7 mouse cellular contexts compared by ENCODE assay signal in the genomic region with DNA sequence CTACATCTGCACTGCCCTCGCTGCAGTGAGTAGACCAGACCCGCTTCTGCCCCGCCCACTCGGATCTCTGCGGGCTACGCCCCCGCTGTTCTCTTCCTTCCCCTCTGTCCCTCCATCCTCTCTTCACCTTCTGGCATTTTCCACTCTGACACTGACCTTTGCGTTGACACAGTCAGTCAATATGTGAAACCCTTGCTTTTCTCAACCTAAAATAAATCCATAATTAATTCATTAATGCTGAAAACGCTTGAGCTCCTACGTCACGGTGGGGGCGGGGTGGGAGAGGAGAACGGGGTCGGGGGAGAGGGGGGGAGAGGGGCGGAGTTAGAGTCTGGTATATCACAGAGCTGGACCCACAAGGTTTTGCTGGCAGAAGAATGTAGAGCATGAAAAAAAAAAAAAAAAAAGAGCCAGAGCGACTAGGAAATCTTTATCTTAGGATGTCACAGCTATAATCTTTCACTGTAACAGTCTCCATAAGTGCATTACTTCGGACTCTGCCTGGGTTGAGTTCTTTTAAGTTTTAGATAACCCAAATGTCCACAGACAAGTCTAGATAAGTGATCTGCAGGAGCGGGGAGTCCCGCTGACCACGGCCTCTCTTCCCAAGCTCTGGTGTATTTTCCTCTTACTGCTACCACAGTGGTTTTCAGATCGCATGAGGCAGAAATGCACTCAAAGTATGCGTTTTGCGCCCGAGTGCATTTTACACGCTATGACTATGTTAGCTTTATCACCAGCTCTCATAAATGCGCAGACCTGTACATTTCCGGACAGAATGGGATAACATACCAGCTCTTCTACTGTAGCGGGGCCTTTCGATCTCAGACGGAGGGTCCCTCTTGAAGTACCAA. TPM values are rescaled to one million over a fixed set of nuclear protein-coding genes. Genes with fewer than 3 reads are reported as not detected.
DNase-seq lines count a peak whose midpoint lies in the region; ATAC-seq and TF ChIP-seq lines count a peak whose summit lies in the region.

No protein-coding gene starts in this region.

- WGBS in lung, embryonic 14.5 days = 14% methylated on average over 30 of the region's 30 CpGs
- WGBS in hindbrain, embryonic 10.5 days = 30% methylated on average over 30 of the region's 30 CpGs

- H3K4me2 ChIP-seq in lung, embryonic 14.5 days = peak overlapping the region; percentile 65

- no peak for TF ChIP-seq CTCF in lung, embryonic 14.5 days (IDR thresholded peaks at IDR 0.05; ENCODE audit: low read depth)

- H3K27me3 ChIP-seq in lung, embryonic 14.5 days (ENCODE audit: insufficient read depth, low read length) = peaks cover 6% of the 10 kb centered on the region
- peaks cover 35% of the 10 kb centered on the region for H3K27me3 ChIP-seq in hindbrain, embryonic 10.5 days (ENCODE audit: insufficient read depth, poor library complexity, severe bottlenecking)

- peak; percentile 68 for ATAC-seq in lung, embryonic 14.5 days (ENCODE audit: insufficient read depth)
- peak; percentile 14; the same call in 1 of the 2 replicates for ATAC-seq in megakaryocyte-erythroid progenitor cell, adult 5-6 weeks (replicated peaks; ENCODE audit: low FRiP score, low TSS enrichment, poor library complexity, severe bottlenecking)

- H3K9me3 ChIP-seq in lung, embryonic 14.5 days (ENCODE audit: low read depth, low read length) = no peaks in the 10 kb centered on the region
- H3K9me3 ChIP-seq in hindbrain, embryonic 10.5 days = 0 out of 2 replicates have a peak, but pooled peaks cover 5% of the 10 kb centered on the region

- no peak overlapping the region for H3K27ac ChIP-seq in lung, embryonic 14.5 days (ENCODE audit: low read depth)
- H3K27ac ChIP-seq in hindbrain, embryonic 10.5 days = no peak overlapping the region

- no peaks in the 10 kb centered on the region for H3K36me3 ChIP-seq in lung, embryonic 14.5 days (ENCODE audit: insufficient read depth)
- H3K36me3 ChIP-seq in hindbrain, embryonic 10.5 days = no peaks in the 10 kb centered on the region

- DNase-seq in lung, embryonic 14.5 days = peak; percentile 66
- DNase-seq in lung, postnatal 14 days = no peak
- peak; percentile 27 to 48 for DNase-seq in cerebellum, postnatal 25 days
- DNase-seq in hindbrain, embryonic 10.5 days (ENCODE audit: low spot score) = peak; percentile 55
- DNase-seq in frontal cortex, postnatal 25 days (ENCODE audit: low spot score in 2 of 2) = no peak
- no peak for DNase-seq in adrenal gland, adult 2 months

- peaks cover 6% of the 10 kb centered on the region; the same call in 1 of the 2 replicates for H3K4me1 ChIP-seq in lung, embryonic 14.5 days (ENCODE audit: insufficient read depth)
- peaks cover 41% of the 10 kb centered on the region for H3K4me1 ChIP-seq in hindbrain, embryonic 10.5 days (replicated peaks)

- H3K4me3 ChIP-seq in lung, embryonic 14.5 days (ENCODE audit: low read depth, low read length) = peak overlapping the region; percentile 24
- H3K4me3 ChIP-seq in hindbrain, embryonic 10.5 days = peak overlapping the region; percentile 53

- peak overlapping the region; percentile 27; the same call in 1 of the 2 replicates for H3K9ac ChIP-seq in lung, embryonic 14.5 days

RNA-seq across cellular contexts. Expression of a gene that starts 58.7 kb away (rescaled TPM):
- polyA plus RNA-seq in lung, embryonic 14.5 days (2014; fragmentation: Nextera tagmentation; extraction: Ambion mirVana) = 4.3 and 6.8 TPM in 2 replicates
- 2.6 and 2.9 TPM in 2 replicates for polyA plus RNA-seq in hindbrain, embryonic 10.5 days (2016; fragmentation: Nextera tagmentation; extraction: Ambion mirVana)
- not detected in 2 replicates for total RNA-seq in megakaryocyte-erythroid progenitor cell, adult 5-6 weeks (2014; fragmentation: Nextera tagmentation)
- total RNA-seq in megakaryocyte-erythroid progenitor cell, adult 5-6 weeks (2017) = not detected in 2 replicates
- total RNA-seq in adrenal gland, adult 2 months (2021) = 1 to 10 TPM in 1 of 2 experiments, under 1 TPM in 1; 0.52 to 1.1 TPM
- polyA plus RNA-seq in adrenal gland, adult 2 months (2012; rRNA removed) = 0.11 and 0.20 TPM in 2 replicates

Comparison
In these comparisons a context has a peak if more than half of its experiments do, and no peak if none do; other contexts are left out.
1. DNase-seq: peak in lung, embryonic 14.5 days (single experiment), cerebellum, postnatal 25 days (2 of 2) and hindbrain, embryonic 10.5 days (single experiment); none in lung, postnatal 14 days (single experiment), frontal cortex, postnatal 25 days (0 of 2) and adrenal gland, adult 2 months (single experiment).